Mouse (Mus musculus) kidney, embryonic 15.5 days (tissue): ENCODE measurements around the gene Ate1. TPM values are rescaled to one million over a fixed set of nuclear protein-coding genes. Genes with fewer than 3 reads are reported as not detected.
"Not testable (repeated sequence)": the region's sequence is repeated elsewhere in the genome, so short reads cannot be mapped to it uniquely, and the experiment has no call there.

Experiments
- ATAC-seq: fragments of 200-750 bp; cut with Nextera tagmentation; replicated peaks from 2 replicates; pipeline ENCODE4 v1.8.0; 2017; ENCODE audit warnings: moderate TSS enrichment; ENCODE audit not compliant: low FRiP score
- H3K27ac ChIP-seq: fragments of 300-500 bp; sonication (generic); 2 replicates; pipeline ENCODE4 v1.5.1; 2015; ENCODE audit warnings: mild to moderate bottlenecking, inconsistent platforms
- H3K27me3 ChIP-seq: fragments of 300-500 bp; sonication (generic); 2 replicates; pipeline ENCODE4 v1.6.1; 2015; ENCODE audit warnings: inconsistent platforms
- H3K36me3 ChIP-seq: fragments of 300-500 bp; sonication (generic); 2 replicates; pipeline ENCODE4 v1.6.1; 2015; ENCODE audit warnings: inconsistent platforms
- H3K4me1 ChIP-seq: fragments of 300-500 bp; sonication (generic); 2 replicates; pipeline ENCODE4 v1.6.1; 2015; ENCODE audit warnings: inconsistent platforms
- H3K4me2 ChIP-seq: fragments of 300-500 bp; sonication (generic); 2 replicates; pipeline ENCODE4 v1.6.1; 2015; ENCODE audit warnings: moderate library complexity, mild to moderate bottlenecking, inconsistent platforms
- H3K4me3 ChIP-seq: fragments of 300-500 bp; sonication (generic); replicated peaks from 2 replicates; pipeline ENCODE4 v1.5.1; 2015; ENCODE audit warnings: mild to moderate bottlenecking, inconsistent platforms
- H3K9ac ChIP-seq: fragments of 300-500 bp; sonication (generic); 2 replicates; pipeline ENCODE4 v1.6.1; 2015; ENCODE audit warnings: mild to moderate bottlenecking, inconsistent platforms
- H3K9me3 ChIP-seq: fragments of 300-500 bp; sonication (generic); replicated peaks from 2 replicates; pipeline ENCODE4 v1.6.1; 2016; ENCODE audit warnings: inconsistent platforms
- WGBS: fragments of 180-500 bp; shearing (Covaris S2); methylation state at CpG from one replicate; pipeline ENCODE4 v1.1.7; 2015; ENCODE audit warnings: mixed read lengths; 5-methylcytosine and 5-hydroxymethylcytosine counted together
- polyA plus RNA-seq: library from polyadenylated mRNA; unstranded; fragments of >200 nt; fragmentation: Nextera tagmentation; extraction: Ambion mirVana; gene quantifications from 2 replicates; pipeline ENCODE4 v1.2.1, GENCODE M21; 2015

Gene Ate1
- polyA plus RNA-seq, 1 experiment from 2014 or later: 72.3 TPM

- no peak overlapping the region for H3K4me3 ChIP-seq
- no peaks in the 10 kb centered on the region for H3K27me3 ChIP-seq
- no peak overlapping the region for H3K9ac ChIP-seq
- no peaks in the 10 kb centered on the region for H3K4me1 ChIP-seq
- no peaks in the 10 kb centered on the region for H3K9me3 ChIP-seq
- no peak for ATAC-seq
- peaks cover 52% of the 10 kb centered on the region for H3K36me3 ChIP-seq
- no peak overlapping the region for H3K4me2 ChIP-seq
- H3K27ac ChIP-seq: no peak overlapping the region
- 72% methylated on average over 4 of the region's 4 CpGs for WGBS
Measured at GRCm38 (mm10) chr7:130455587-130456246, 64.5 kb downstream of the Ate1 start.

DNA sequence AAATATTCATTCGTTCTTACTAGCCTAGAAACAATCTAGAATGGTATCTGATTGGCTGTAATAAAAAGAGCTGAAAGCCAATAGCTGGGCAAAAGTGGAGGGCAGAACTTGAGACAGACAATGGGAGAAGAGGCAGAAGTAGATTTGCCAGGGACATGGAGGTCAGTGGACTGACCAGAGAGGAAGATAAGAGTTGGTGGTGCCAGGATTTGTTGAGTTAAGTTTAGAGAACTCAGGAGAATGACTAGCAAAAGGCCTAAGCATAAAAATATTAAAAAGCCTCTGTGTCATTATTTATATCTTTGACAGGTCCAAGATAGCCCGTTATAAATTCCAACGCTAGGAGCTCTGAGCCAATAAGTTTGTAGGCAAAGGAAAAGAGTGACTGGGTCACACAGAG, 65.9 kb downstream of the Ate1 start:
- no peak overlapping the region for H3K9ac ChIP-seq
- no peak overlapping the region for H3K4me3 ChIP-seq
- peaks cover 39% of the 10 kb centered on the region for H3K36me3 ChIP-seq
- 67% methylated on average over 3 of the region's 3 CpGs for WGBS
- H3K27ac ChIP-seq: no peak overlapping the region
- no peaks in the 10 kb centered on the region for H3K4me1 ChIP-seq
- ATAC-seq: no peak
- H3K4me2 ChIP-seq: no peak overlapping the region
- H3K27me3 ChIP-seq: no peaks in the 10 kb centered on the region
- no peaks in the 10 kb centered on the region for H3K9me3 ChIP-seq

- Histone ChIP-seq H3K27ac (no peak overlapping the region), H3K4me1 (no peaks in the 10 kb centered on the region), H3K4me2 (no peak overlapping the region), H3K9ac (no peak overlapping the region), H3K9me3 (no peaks in the 10 kb centered on the region), H3K36me3 (peaks cover 9% of the 10 kb centered on the region), H3K4me3 (no peak overlapping the region), H3K27me3 (no peaks in the 10 kb centered on the region)
- ATAC-seq: no peak
- 82% methylated on average over 5 of the region's 5 CpGs for WGBS
Measured at GRCm38 (mm10) chr7:130435776-130436175, 84.4 kb downstream of the Ate1 start.

GRCm38 (mm10) chr7:130432141-130432540, 88.0 kb downstream of the Ate1 start:
- H3K27ac ChIP-seq: no peak overlapping the region
- WGBS: 88% methylated on average over 2 of the region's 2 CpGs
- no peaks in the 10 kb centered on the region for H3K9me3 ChIP-seq
- H3K4me3 ChIP-seq: no peak overlapping the region
- no peaks in the 10 kb centered on the region for H3K27me3 ChIP-seq
- H3K36me3 ChIP-seq: no peaks in the 10 kb centered on the region
- no peak overlapping the region for H3K9ac ChIP-seq
- ATAC-seq: no peak
- H3K4me2 ChIP-seq: no peak overlapping the region
- H3K4me1 ChIP-seq: 0 out of 2 replicates have a peak, but pooled peaks cover 2% of the 10 kb centered on the region

- Histone ChIP-seq H3K4me3 (no peak overlapping the region), H3K9ac (no peak overlapping the region), H3K4me2 (no peak overlapping the region), H3K27ac (peak overlapping the region; percentile 15; the same call in 1 of the 2 replicates), H3K27me3 (no peaks in the 10 kb centered on the region), H3K4me1 (peaks cover 8% of the 10 kb centered on the region), H3K36me3 (no peaks in the 10 kb centered on the region), H3K9me3 (no peaks in the 10 kb centered on the region)
- 3% methylated on average over 5 of the region's 5 CpGs for WGBS
- peak; percentile 85 for ATAC-seq
Measured at GRCm38 (mm10) chr7:130426586-130426985, 93.6 kb downstream of the Ate1 start.

DNA sequence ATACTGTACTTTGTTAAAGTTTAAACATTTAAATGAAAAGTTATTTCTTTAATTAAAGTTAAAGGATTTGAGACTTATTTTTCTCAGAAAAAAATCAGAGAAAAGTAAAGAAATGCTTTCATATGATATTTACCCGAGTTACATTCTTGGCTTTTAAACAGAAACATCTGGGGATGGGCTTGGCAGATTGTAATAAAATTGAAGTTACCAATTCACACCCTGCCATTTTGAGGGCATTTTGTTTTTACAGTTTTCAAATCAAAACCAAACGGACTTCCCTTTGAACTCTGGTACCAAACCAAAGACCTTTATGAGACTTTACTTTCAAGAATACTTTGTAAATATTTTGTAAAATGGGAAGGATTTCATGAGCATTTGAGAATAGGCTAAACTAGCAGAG, 94.2 kb downstream of the Ate1 start:
- Histone ChIP-seq H3K27me3 (no peaks in the 10 kb centered on the region), H3K27ac (no peak overlapping the region), H3K9ac (no peak overlapping the region), H3K9me3 (no peaks in the 10 kb centered on the region), H3K4me2 (no peak overlapping the region), H3K4me3 (no peak overlapping the region), H3K36me3 (no peaks in the 10 kb centered on the region), H3K4me1 (peaks cover 8% of the 10 kb centered on the region)
- no peak for ATAC-seq
- 41% methylated on average over 2 of the region's 2 CpGs for WGBS

- no peaks in the 10 kb centered on the region for H3K36me3 ChIP-seq
- no peaks in the 10 kb centered on the region for H3K4me1 ChIP-seq
- 64% methylated on average over 1 of the region's 1 CpGs for WGBS
- no peaks in the 10 kb centered on the region for H3K9me3 ChIP-seq
- no peak overlapping the region for H3K4me2 ChIP-seq
- H3K9ac ChIP-seq: no peak overlapping the region
- no peaks in the 10 kb centered on the region for H3K27me3 ChIP-seq
- ATAC-seq: no peak
- no peak overlapping the region for H3K4me3 ChIP-seq
- H3K27ac ChIP-seq: no peak overlapping the region
Measured at GRCm38 (mm10) chr7:130419961-130420360, 100.2 kb downstream of the Ate1 start.

GRCm38 (mm10) chr7:130407622-130408021, 112.5 kb downstream of the Ate1 start:
- no peak overlapping the region for H3K9ac ChIP-seq
- H3K4me1 ChIP-seq: no peaks in the 10 kb centered on the region
- H3K4me2 ChIP-seq: no peak overlapping the region
- H3K27ac ChIP-seq: no peak overlapping the region
- H3K36me3 ChIP-seq: no peaks in the 10 kb centered on the region
- WGBS: 93% methylated on average over 10 of the region's 10 CpGs
- ATAC-seq: no peak
- no peaks in the 10 kb centered on the region for H3K9me3 ChIP-seq
- H3K27me3 ChIP-seq: no peaks in the 10 kb centered on the region
- no peak overlapping the region for H3K4me3 ChIP-seq

DNA sequence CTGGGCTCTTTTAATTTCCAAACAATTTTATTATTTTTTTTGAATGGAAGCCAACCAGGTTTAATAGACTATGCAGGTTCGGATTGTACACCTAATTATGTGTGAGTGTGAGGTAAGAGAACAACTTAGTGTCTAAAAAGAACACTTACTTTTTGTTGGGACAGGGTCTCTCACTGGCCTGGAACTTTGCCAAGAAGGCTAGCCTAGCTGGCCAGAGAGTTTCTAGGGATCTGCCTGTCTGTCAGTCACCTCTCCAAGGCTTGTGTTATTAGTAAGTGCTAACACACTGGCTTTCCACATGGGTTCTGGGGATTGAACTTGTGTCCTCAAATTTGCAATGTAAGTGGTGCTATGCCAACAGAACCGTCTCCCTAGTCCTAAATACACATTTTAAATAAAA, 116.8 kb downstream of the Ate1 start:
- Histone ChIP-seq H3K27me3 (no peaks in the 10 kb centered on the region), H3K4me3 (no peak overlapping the region)
- 81% methylated on average over 2 of the region's 2 CpGs for WGBS

DNA sequence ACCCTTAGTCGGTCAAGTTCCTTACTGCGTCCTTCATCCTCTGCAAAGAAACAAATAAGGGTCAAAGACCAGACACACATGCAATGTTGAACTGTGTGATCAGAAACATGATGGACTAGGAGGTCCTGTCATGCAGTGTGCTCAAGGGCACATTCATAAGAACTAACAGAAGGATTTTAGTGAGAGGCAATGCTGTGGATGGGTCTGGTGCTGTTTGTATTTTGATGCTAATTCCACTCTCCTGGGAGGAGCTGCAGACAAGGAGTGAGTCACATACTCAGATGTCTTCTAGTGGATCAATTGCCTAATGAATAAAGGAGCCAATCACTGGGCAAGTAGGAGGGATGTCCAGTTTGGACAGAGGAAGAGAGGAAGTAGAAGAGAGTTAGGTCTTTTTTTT, 125.5 kb downstream of the Ate1 start:
- Histone ChIP-seq H3K9ac (no peak overlapping the region), H3K9me3 (no peaks in the 10 kb centered on the region), H3K4me3 (no peak overlapping the region), H3K27me3 (no peaks in the 10 kb centered on the region), H3K27ac (no peak overlapping the region), H3K4me1 (no peaks in the 10 kb centered on the region), H3K36me3 (peaks cover 22% of the 10 kb centered on the region), H3K4me2 (no peak overlapping the region)
- WGBS: 94% methylated on average over 2 of the region's 2 CpGs
- ATAC-seq: no peak

More for the DNA sequence above, 116.8 kb downstream of the Ate1 start:
- no peaks in the 10 kb centered on the region for H3K4me1 ChIP-seq
- H3K27ac ChIP-seq: no peak overlapping the region
- no peaks in the 10 kb centered on the region for H3K9me3 ChIP-seq
- H3K36me3 ChIP-seq: peaks cover 6% of the 10 kb centered on the region; the same call in 1 of the 2 replicates
- H3K9ac ChIP-seq: no peak overlapping the region
- no peak overlapping the region for H3K4me2 ChIP-seq
- no peak for ATAC-seq

DNA sequence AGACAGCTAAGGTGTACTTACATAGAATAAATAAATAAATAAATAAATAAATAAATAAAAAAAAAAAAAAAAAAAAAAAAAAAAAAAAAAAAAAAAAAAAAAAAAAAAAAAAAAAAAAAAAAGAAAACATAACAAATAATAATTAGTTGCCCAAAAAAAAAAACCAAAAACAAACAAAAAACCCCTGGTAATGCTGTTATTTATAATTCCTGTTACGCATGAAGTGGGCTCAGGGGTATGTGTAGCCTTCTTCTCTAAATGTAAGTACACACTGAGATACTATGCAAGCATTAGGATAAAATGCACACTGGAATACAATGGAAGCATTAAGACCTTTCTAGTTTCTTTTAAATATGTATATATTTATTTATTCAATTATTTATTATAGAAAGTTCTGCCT, 130.1 kb downstream of the Ate1 start:
- WGBS: 96% methylated on average over 1 of the region's 1 CpGs
- peaks cover 29% of the 10 kb centered on the region for H3K36me3 ChIP-seq
- H3K4me1 ChIP-seq, ATAC-seq, H3K9me3 ChIP-seq, H3K27me3 ChIP-seq, H3K27ac ChIP-seq, H3K9ac ChIP-seq, H3K4me2 ChIP-seq, H3K4me3 ChIP-seq: not testable (repeated sequence)

DNA sequence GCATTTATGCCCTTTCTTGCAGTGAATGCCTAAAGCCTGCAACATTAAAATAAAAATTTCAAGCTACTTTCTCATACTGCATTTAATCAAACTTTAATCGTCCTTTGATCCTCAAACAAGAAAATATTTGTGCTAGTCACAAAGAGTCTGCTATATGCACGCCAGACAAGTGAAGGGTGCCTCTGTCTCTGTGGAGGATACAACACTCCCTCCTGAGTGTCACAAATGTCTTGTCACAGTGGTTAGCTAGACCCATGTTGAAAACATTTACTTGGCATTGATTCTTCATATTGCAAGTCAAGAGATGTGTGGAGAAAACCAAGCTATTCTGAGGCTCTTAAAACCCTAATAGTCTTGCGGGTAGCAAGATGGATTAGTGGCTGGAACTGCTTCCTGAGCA, 133.9 kb downstream of the Ate1 start:
- no peak for ATAC-seq
- Histone ChIP-seq H3K36me3 (peaks cover 12% of the 10 kb centered on the region), H3K9ac (no peak overlapping the region), H3K4me1 (no peaks in the 10 kb centered on the region), H3K9me3 (no peaks in the 10 kb centered on the region), H3K27ac (no peak overlapping the region), H3K27me3 (no peaks in the 10 kb centered on the region), H3K4me2 (no peak overlapping the region), H3K4me3 (no peak overlapping the region)
- WGBS: 82% methylated on average over 3 of the region's 3 CpGs

GRCm38 (mm10) chr7:130385732-130386294, 134.4 kb downstream of the Ate1 start:
- H3K4me1 ChIP-seq: no peaks in the 10 kb centered on the region
- no peaks in the 10 kb centered on the region for H3K9me3 ChIP-seq
- H3K27ac ChIP-seq: no peak overlapping the region
- 90% methylated on average over 8 of the region's 8 CpGs for WGBS
- no peaks in the 10 kb centered on the region for H3K27me3 ChIP-seq
- H3K36me3 ChIP-seq: peaks cover 10% of the 10 kb centered on the region
- H3K9ac ChIP-seq: no peak overlapping the region
- H3K4me3 ChIP-seq: no peak overlapping the region
- no peak for ATAC-seq
- no peak overlapping the region for H3K4me2 ChIP-seq
